Mouse (Mus musculus) telencephalon, adult 2 months (tissue): ENCODE data around the gene Olfr938.

Experiments used
- DNase-seq: peaks from one replicate; pipeline ENCODE4 v3.0.0-alpha.2; 2011; ENCODE audit warnings: low read depth, low spot score

Olfr938 gene

DNA sequence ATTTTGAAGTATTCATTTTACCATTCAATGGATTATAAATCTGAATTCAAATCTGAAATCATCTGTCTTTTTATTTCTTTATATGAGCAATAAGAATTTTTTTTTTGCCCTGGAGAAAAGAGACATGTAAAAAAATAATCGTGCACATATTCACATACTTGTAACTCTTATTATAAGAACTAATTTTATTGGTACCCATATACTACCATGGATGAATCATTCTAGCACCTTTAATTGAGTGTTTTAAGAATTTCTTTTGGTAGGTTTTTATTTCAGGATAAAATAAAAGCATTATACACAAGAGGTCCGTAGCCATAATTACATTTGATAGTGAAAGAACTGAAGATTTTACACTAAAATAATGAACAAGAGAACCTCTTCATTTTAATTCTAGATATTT lies at the start of gene Olfr938:
Gene Olfr938 (minus strand): TSS at position 101 of the 400 bp plus-strand sequence.
- DNase-seq = no peak

DNA sequence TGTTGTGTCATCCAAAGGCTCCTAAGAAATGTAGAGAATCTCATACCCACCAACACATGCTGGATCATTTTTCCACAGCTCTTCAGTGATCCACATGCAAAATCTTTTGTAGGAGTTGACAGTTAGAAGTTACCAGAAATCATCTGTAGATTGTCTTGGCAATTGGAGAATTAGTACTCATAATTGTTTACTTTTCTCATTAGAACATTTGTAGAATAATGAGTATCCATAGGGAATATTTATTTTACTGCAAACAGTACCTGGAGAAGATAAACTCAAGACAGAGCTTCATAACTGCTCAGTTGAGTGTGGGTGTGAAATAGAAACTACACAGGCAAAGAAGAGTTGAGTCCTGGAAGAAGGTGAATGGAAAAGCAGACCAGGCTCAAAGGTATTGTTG lies 49.1 kb upstream of the Olfr938 start, which contains the start of gene Olfr27:
Gene Olfr27 (plus strand): TSS at position 301 of the 400 bp plus-strand sequence.
- DNase-seq = no peak

DNA sequence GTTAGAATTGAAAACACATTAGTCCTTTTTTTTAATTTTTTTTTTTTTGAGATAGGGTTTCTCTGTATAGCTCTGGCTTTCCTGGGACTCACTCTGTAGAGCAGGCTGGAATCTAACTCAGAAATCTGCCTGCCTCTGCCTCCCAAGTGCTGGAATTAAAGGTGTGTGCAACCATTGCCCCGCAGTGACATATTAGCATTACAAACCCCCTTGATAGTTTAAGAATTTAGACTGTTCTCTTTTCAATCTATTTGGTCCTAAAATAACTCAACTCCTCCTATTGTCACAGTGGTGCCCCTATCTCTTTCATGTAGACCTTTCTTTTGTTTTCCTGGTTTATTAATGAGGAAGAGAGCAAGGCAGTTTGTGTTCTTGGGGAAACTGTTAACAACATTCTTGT lies 48.6 kb upstream of the Olfr938 start:
- DNase-seq = no peak

DNA sequence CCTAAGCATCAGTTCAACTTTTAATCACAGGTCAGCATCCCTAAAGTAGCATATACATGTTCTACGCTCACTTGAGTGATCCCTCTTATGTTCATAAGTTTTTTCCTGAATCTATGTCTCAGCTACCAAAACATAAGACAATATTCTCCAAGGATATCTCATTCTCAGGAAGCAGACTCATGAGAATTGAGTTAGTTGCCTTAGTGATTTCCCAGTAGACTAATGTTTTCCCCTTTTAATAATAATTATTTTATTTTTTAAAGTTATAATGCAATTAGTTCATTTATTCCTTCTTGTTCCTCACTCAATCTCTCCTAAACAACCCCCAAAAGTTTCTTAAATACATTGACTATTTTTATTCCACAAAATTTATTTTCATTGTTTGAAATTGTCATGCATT lies 13.8 kb downstream of the Olfr938 start, which contains the start of gene Olfr937:
Gene Olfr937 (minus strand): TSS at position 101 of the 400 bp plus-strand sequence.
- no peak for DNase-seq
